Comparison of ENCODE assay signal across 12 mouse cellular contexts in genomic region chr10:43106616-43107015, GRCm38 (mm10).
DNase-seq lines count a peak whose midpoint lies in the region; ATAC-seq and TF ChIP-seq lines count a peak whose summit lies in the region.
"Had no signal": no experiment of that assay in that cellular context is flagged by ENCODE, and none has a peak within 500 bp of the region (broad histone marks: within the 10 kb centered on the region; RNA-seq: fewer than 3 reads in every experiment).

No protein-coding gene starts in this region.

- DNase-seq in left cerebral cortex, adult 11 months (ENCODE audit: low spot score) = peak; percentile 46
- no peak for DNase-seq in left cerebral cortex, postnatal 4 days
- DNase-seq in layer of hippocampus, adult 9-11 months = peak; percentile 85
- DNase-seq in right cerebral cortex, postnatal 14 days = peak; percentile 35
- DNase-seq in heart, adult 2 months = no peak
- DNase-seq: B cell, adult 2 months; kidney, postnatal 36 days had no signal

- H3K79me2 ChIP-seq in heart, adult 2 months (replicated peaks; ENCODE audit: control insufficient read depth, insufficient read depth, low read length) = peaks cover 2% of the 10 kb centered on the region; the same call in 1 of the 2 replicates

- 38% methylated on average over 8 of the region's 8 CpGs for WGBS in forebrain, embryonic 15.5 days
- 87% methylated on average over 8 of the region's 8 CpGs for WGBS in heart, adult 2 months
- 69% methylated on average over 8 of the region's 8 CpGs for WGBS in liver, embryonic 12.5 days (ENCODE audit: insufficient replicate concordance)

- H3K9me3 ChIP-seq in forebrain, embryonic 15.5 days = no peaks in the 10 kb centered on the region
- H3K9me3 ChIP-seq in liver, embryonic 12.5 days (replicated peaks) = no peaks in the 10 kb centered on the region
- H3K9me3 ChIP-seq: heart, embryonic 12.5 days; limb, embryonic 15.5 days had no signal

- intact Hi-C loops in left cerebral cortex, postnatal 4 days (cut with DNase I) = no loop called here
- intact Hi-C loops in heart, adult 2 months (cut with DNase I) = no loop called here

- H3K27me3 ChIP-seq in forebrain, embryonic 15.5 days = no peaks in the 10 kb centered on the region
- no peaks in the 10 kb centered on the region for H3K27me3 ChIP-seq in heart, adult 2 months (ENCODE audit: control insufficient read depth, insufficient read depth, low read length)
- H3K27me3 ChIP-seq in liver, embryonic 12.5 days (replicated peaks) = no peaks in the 10 kb centered on the region; the same call in 1 of the 2 replicates
- H3K27me3 ChIP-seq: heart, embryonic 12.5 days; limb, embryonic 15.5 days had no signal

- no peak overlapping the region for H3K4me2 ChIP-seq in forebrain, embryonic 15.5 days (replicated peaks)
- H3K4me2 ChIP-seq in liver, embryonic 12.5 days = no peak overlapping the region
- H3K4me2 ChIP-seq: heart, embryonic 12.5 days; limb, embryonic 15.5 days had no signal

- TF ChIP-seq CTCF in heart, adult 2 months (IDR thresholded peaks at IDR 0.05) = no peak

- H3K4me3 ChIP-seq in forebrain, embryonic 15.5 days = no peak overlapping the region
- H3K4me3 ChIP-seq in heart, adult 2 months = no peak overlapping the region
- H3K4me3 ChIP-seq in liver, embryonic 12.5 days = no peak overlapping the region
- H3K4me3 ChIP-seq: heart, embryonic 12.5 days; limb, embryonic 15.5 days had no signal

- peak overlapping the region; percentile 72 for H3K27ac ChIP-seq in forebrain, embryonic 15.5 days (replicated peaks)
- H3K27ac ChIP-seq in heart, adult 2 months = no peak overlapping the region
- H3K27ac ChIP-seq in liver, embryonic 12.5 days = no peak overlapping the region
- H3K27ac ChIP-seq: limb, embryonic 15.5 days had no signal

- no peak for ATAC-seq in forebrain, embryonic 15.5 days (replicated peaks)
- no peak for ATAC-seq in liver, embryonic 12.5 days
- ATAC-seq in activated CD4-positive, CD25-positive, alpha-beta regulatory T cell, adult 4 months = no peak

- H3K4me1 ChIP-seq in forebrain, embryonic 15.5 days = peaks cover 34% of the 10 kb centered on the region
- H3K4me1 ChIP-seq in heart, adult 2 months (ENCODE audit: control insufficient read depth, insufficient read depth, low read length) = no peaks in the 10 kb centered on the region
- H3K4me1 ChIP-seq in liver, embryonic 12.5 days = no peaks in the 10 kb centered on the region
- H3K4me1 ChIP-seq: limb, embryonic 15.5 days had no signal

- TF ChIP-seq EP300 in heart, adult 2 months (IDR thresholded peaks at IDR 0.05; ENCODE audit: insufficient read depth, low read depth, low read length) = no peak

- no peak for TF ChIP-seq POLR2A in heart, adult 2 months (IDR thresholded peaks at IDR 0.05; ENCODE audit: insufficient read depth, low read depth, low read length)

- no peak overlapping the region for H3K9ac ChIP-seq in forebrain, embryonic 15.5 days (replicated peaks)
- H3K9ac ChIP-seq in heart, adult 2 months (ENCODE audit: low read depth, low read length) = no peak overlapping the region
- no peak overlapping the region for H3K9ac ChIP-seq in liver, embryonic 12.5 days
- H3K9ac ChIP-seq: heart, embryonic 12.5 days; limb, embryonic 15.5 days had no signal

- no peaks in the 10 kb centered on the region; the same call in 1 of the 2 replicates for H3K36me3 ChIP-seq in forebrain, embryonic 15.5 days
- H3K36me3 ChIP-seq in heart, adult 2 months (ENCODE audit: control insufficient read depth, insufficient read depth, low read length) = no peaks in the 10 kb centered on the region
- no peaks in the 10 kb centered on the region for H3K36me3 ChIP-seq in liver, embryonic 12.5 days
- H3K36me3 ChIP-seq: heart, embryonic 12.5 days; limb, embryonic 15.5 days had no signal

Comparison
In these comparisons a context has a peak if more than half of its experiments do, and no peak if none do; other contexts are left out.
1. DNase-seq: peak in left cerebral cortex, adult 11 months (single experiment), layer of hippocampus, adult 9-11 months (single experiment) and right cerebral cortex, postnatal 14 days (single experiment); none in left cerebral cortex, postnatal 4 days (single experiment) and heart, adult 2 months (0 of 2).